ENCODE assay signal across 22 mouse cellular contexts in genomic region chr1:125350843-125351242, GRCm38 (mm10).
DNase-seq lines count a peak whose midpoint lies in the region; ATAC-seq lines count a peak whose summit lies in the region.
"Had no signal": no experiment of that assay in that cellular context is flagged by ENCODE, and none has a peak within 500 bp of the region (broad histone marks: within the 10 kb centered on the region; RNA-seq: fewer than 3 reads in every experiment).

No protein-coding gene starts in this region.

- WGBS in embryonic facial prominence, embryonic 11.5 days, result 62% methylated on average over 5 of the region's 5 CpGs
- WGBS in embryonic facial prominence, embryonic 10.5 days, result 74% methylated on average over 5 of the region's 5 CpGs
- 77% methylated on average over 5 of the region's 5 CpGs for WGBS in forebrain, embryonic 14.5 days
- whole genome bisulfite sequencing in forebrain, embryonic 16.5 days, result 82% methylated on average over 5 of the region's 5 CpGs

- no peaks in the 10 kb centered on the region for H3K4me1 ChIP-seq in embryonic facial prominence, embryonic 11.5 days (ENCODE audit: control insufficient read depth, insufficient read depth, low read length)
- no peaks in the 10 kb centered on the region for H3K4me1 ChIP-seq in embryonic facial prominence, embryonic 10.5 days
- no peaks in the 10 kb centered on the region for H3K4me1 ChIP-seq in forebrain, embryonic 14.5 days (ENCODE audit: control insufficient read depth, insufficient read depth, low read length)
- H3K4me1 ChIP-seq in forebrain, embryonic 16.5 days (replicated peaks; ENCODE audit: control insufficient read depth, insufficient read depth, low read length), result no peaks in the 10 kb centered on the region
- H3K4me1 ChIP-seq: embryonic facial prominence, embryonic 12.5 days; forebrain, embryonic 12.5 days had no signal

- intact Hi-C loops in heart, postnatal 14 days (cut with DNase I), result no loop called here

- ATAC-seq in embryonic facial prominence, embryonic 11.5 days (replicated peaks; ENCODE audit: insufficient number of reproducible peaks, low FRiP score, low TSS enrichment, low read depth), result no peak
- ATAC-seq in forebrain, embryonic 14.5 days, result peak; percentile 21; the same call in 1 of the 2 replicates
- no peak for ATAC-seq in forebrain, embryonic 16.5 days
- ATAC-seq: CD4-positive, CD25-positive, alpha-beta regulatory T cell, adult 4 months; Patski had no signal

- peak; percentile 10 for DNase-seq in embryonic facial prominence, embryonic 11.5 days (ENCODE audit: low spot score)
- no peak for DNase-seq in embryonic facial prominence, embryonic 10.5 days (ENCODE audit: low spot score)
- no peak for DNase-seq in forebrain, embryonic 14.5 days (ENCODE audit: low spot score)
- peak; percentile 23 for DNase-seq in heart, adult 11 months
- DNase-seq in heart, postnatal 14 days, result no peak
- DNase-seq in R1 (ENCODE audit: low read depth, low spot score), result peak; percentile 10
- no peak for DNase-seq in adipocyte (ENCODE audit: low spot score)
- DNase-seq: adrenal gland, adult 8-10 months; adrenal gland, postnatal 14 days; adrenal gland, postnatal 36 days; B cell, adult 2 months; cerebellum, adult 11-12 months; cerebellum, adult 2 months; cerebellum, adult 9-10 months; cerebellum, postnatal 10 days; cerebellum, postnatal 25 days had no signal

- no peak overlapping the region for H3K4me3 ChIP-seq in embryonic facial prominence, embryonic 11.5 days (ENCODE audit: low read depth, low read length)
- H3K4me3 ChIP-seq in embryonic facial prominence, embryonic 10.5 days, result no peak overlapping the region
- no peak overlapping the region for H3K4me3 ChIP-seq in forebrain, embryonic 14.5 days (ENCODE audit: low read depth, low read length)
- no peak overlapping the region for H3K4me3 ChIP-seq in forebrain, embryonic 16.5 days (replicated peaks; ENCODE audit: low read length)
- H3K4me3 ChIP-seq: embryonic facial prominence, embryonic 12.5 days; forebrain, embryonic 12.5 days had no signal

- no peaks in the 10 kb centered on the region for H3K36me3 ChIP-seq in embryonic facial prominence, embryonic 11.5 days (replicated peaks; ENCODE audit: control insufficient read depth, insufficient read depth, low read depth, low read length)
- H3K36me3 ChIP-seq in embryonic facial prominence, embryonic 10.5 days (replicated peaks), result no peaks in the 10 kb centered on the region
- H3K36me3 ChIP-seq in forebrain, embryonic 14.5 days (ENCODE audit: control insufficient read depth, insufficient read depth, low read length), result no peaks in the 10 kb centered on the region
- no peaks in the 10 kb centered on the region for H3K36me3 ChIP-seq in forebrain, embryonic 16.5 days (ENCODE audit: control insufficient read depth, insufficient read depth)
- H3K36me3 ChIP-seq: embryonic facial prominence, embryonic 12.5 days; forebrain, embryonic 12.5 days; G1E had no signal

- H3K9me3 ChIP-seq in embryonic facial prominence, embryonic 11.5 days (replicated peaks; ENCODE audit: control insufficient read depth, low read length), result no peaks in the 10 kb centered on the region
- H3K9me3 ChIP-seq in embryonic facial prominence, embryonic 10.5 days, result peaks cover 6% of the 10 kb centered on the region; the same call in 1 of the 2 replicates
- no peaks in the 10 kb centered on the region for H3K9me3 ChIP-seq in forebrain, embryonic 14.5 days (replicated peaks; ENCODE audit: control insufficient read depth, low read length)
- H3K9me3 ChIP-seq in forebrain, embryonic 16.5 days (ENCODE audit: control insufficient read depth, low read length), result no peaks in the 10 kb centered on the region
- H3K9me3 ChIP-seq: embryonic facial prominence, embryonic 12.5 days; forebrain, embryonic 12.5 days had no signal

- no peak overlapping the region for H3K4me2 ChIP-seq in embryonic facial prominence, embryonic 11.5 days (ENCODE audit: low read depth, low read length)
- no peak overlapping the region for H3K4me2 ChIP-seq in forebrain, embryonic 14.5 days (ENCODE audit: low read length)
- H3K4me2 ChIP-seq in forebrain, embryonic 16.5 days (ENCODE audit: low read length), result no peak overlapping the region
- H3K4me2 ChIP-seq: embryonic facial prominence, embryonic 12.5 days; forebrain, embryonic 12.5 days had no signal

- no peak overlapping the region for H3K27ac ChIP-seq in embryonic facial prominence, embryonic 11.5 days (replicated peaks; ENCODE audit: low read depth, low read length)
- no peak overlapping the region for H3K27ac ChIP-seq in embryonic facial prominence, embryonic 10.5 days (replicated peaks)
- H3K27ac ChIP-seq in forebrain, embryonic 14.5 days (ENCODE audit: low read depth, low read length), result no peak overlapping the region
- H3K27ac ChIP-seq in forebrain, embryonic 16.5 days (ENCODE audit: low read length), result no peak overlapping the region
- H3K27ac ChIP-seq: embryonic facial prominence, embryonic 12.5 days; forebrain, embryonic 12.5 days had no signal

- no peaks in the 10 kb centered on the region for H3K27me3 ChIP-seq in embryonic facial prominence, embryonic 11.5 days (ENCODE audit: control insufficient read depth, insufficient read depth, low read length)
- no peaks in the 10 kb centered on the region for H3K27me3 ChIP-seq in embryonic facial prominence, embryonic 10.5 days (replicated peaks; ENCODE audit: low read depth, poor library complexity, severe bottlenecking)
- H3K27me3 ChIP-seq in forebrain, embryonic 14.5 days (replicated peaks; ENCODE audit: control insufficient read depth, insufficient read depth, low read length), result no peaks in the 10 kb centered on the region
- H3K27me3 ChIP-seq in forebrain, embryonic 16.5 days (replicated peaks; ENCODE audit: control insufficient read depth, insufficient read depth, low read length), result no peaks in the 10 kb centered on the region
- H3K27me3 ChIP-seq: embryonic facial prominence, embryonic 12.5 days; forebrain, embryonic 12.5 days; Patski had no signal

- H3K9ac ChIP-seq in embryonic facial prominence, embryonic 11.5 days (replicated peaks; ENCODE audit: low read length), result no peak overlapping the region
- no peak overlapping the region for H3K9ac ChIP-seq in forebrain, embryonic 14.5 days (ENCODE audit: low read length)
- H3K9ac ChIP-seq in forebrain, embryonic 16.5 days (replicated peaks; ENCODE audit: low read depth, low read length), result no peak overlapping the region
- H3K9ac ChIP-seq: embryonic facial prominence, embryonic 12.5 days; forebrain, embryonic 12.5 days had no signal

Comparison
In these comparisons a context has a peak if more than half of its experiments do, and no peak if none do; other contexts are left out.
1. DNase-seq: peak in embryonic facial prominence, embryonic 11.5 days (single experiment), heart, adult 11 months (single experiment) and R1 (single experiment); none in embryonic facial prominence, embryonic 10.5 days (single experiment), forebrain, embryonic 14.5 days (single experiment), heart, postnatal 14 days (0 of 2) and adipocyte (single experiment).